Mouse (Mus musculus) lung, postnatal 10 days (tissue): ENCODE measurements around the gene Syne2.

ENCODE experiments used
- DNase-seq: peaks from one replicate; pipeline ENCODE4 v3.0.0; 2021

Syne2 gene

GRCm38 (mm10) chr12:76054653-76055052 is 236.7 kb downstream of the Syne2 start:
- DNase-seq = no peak

GRCm38 (mm10) chr12:76063001-76063400 is 245.1 kb downstream of the Syne2 start:
- DNase-seq = no peak

DNA sequence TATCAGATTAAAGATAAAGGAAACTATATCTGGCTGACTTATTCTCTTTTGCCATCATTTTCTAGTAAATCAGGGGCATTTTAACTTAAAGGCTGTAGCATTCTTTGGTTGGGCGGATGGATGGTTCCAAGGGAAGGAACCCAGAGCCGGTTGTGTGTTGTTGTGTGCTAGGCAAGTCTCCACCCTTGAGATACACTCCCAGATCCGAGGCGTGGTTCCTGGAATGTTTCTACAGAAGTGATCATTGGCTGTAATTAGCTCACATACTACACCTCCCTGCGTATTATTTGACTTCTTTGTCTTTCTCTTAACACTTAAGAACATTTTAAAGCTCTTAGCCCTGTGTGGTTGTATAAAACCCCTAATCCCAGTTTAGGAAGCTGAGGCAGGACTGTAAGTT is 252.5 kb downstream of the Syne2 start:
- no peak for DNase-seq

DNA sequence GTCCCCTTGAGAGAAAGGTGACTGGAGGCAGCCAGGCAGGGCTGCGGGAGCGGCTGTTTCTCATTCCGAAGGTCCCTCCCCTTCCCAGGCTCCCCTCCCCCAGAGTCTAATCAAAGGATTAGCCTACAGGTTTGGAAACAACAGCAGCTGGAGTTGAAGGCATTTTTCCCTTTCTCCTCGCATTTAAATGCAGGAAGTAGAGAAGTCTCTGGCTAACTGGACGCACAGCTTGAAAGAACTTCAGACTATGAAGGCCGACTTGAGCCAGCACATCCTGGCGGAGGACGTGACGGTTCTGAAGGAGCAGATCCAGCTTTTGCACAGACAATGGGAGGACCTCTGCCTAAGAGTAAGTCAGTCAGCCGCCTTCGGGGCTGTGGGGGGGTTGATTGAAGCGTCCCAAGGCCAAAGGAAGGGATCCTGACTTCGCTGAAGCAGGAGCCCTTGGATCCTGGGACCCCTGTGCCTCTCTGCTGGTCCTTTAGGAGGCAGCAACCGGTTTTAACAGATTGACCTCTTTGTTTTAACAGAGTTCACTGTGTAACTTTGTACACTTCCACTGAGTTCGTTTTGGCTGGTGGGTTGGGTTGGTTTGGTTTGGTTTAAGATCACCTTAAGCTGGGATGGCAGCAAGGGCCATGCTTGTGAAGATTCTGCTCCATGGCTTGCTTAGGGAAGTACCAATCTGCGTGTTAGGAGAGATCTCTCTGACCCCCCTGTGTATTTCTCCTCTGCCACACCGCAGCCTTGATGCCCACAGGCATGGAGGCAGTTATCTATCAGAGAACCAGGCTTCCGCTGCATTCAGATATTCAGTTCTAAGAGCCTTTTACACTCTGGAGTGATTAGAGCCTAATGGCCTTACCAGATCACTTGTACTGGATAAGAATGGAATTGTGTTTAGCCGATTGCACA is 254.3 kb downstream of the Syne2 start:
- DNase-seq = peak; percentile 50

DNA sequence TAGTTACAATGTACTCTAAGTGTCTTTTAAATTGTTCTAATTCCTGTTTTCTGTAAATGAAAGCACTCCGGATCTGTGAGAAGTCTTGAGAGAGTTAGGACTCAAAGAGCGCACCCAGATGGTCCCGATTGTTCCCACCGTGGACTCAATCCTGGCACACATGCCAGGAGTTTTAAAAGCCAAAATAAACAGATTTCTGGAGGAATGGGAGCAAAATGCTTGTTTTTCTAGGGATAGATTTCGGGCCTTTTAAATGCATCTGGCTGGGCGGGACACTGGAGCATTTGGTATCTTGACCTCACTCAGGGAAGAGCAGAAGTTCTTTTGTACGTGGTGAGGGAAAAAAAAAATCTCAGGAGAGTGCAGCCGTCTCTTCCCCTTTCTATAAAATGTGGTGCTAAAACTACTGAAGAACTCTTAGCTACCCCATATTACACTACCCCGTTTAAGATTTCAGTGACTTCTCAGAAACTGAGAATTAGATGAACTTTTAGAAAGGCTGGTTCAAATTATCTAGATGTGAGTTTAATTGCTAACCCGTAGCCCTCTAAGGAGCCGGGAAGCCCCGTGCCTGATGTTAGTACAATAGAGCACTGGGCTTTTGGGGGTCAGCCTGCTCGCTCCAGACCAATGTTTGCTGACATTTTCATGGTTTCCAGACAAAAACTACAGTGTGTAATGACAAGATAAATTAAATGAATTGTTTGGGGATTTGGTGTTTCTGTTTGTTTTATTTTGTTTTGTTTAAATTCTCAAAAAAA is 255.3 kb downstream of the Syne2 start:
- DNase-seq = peak; percentile 35

- DNase-seq = no peak
Observed at GRCm38 (mm10) chr12:76073981-76074380, 256.0 kb downstream of the Syne2 start.

DNA sequence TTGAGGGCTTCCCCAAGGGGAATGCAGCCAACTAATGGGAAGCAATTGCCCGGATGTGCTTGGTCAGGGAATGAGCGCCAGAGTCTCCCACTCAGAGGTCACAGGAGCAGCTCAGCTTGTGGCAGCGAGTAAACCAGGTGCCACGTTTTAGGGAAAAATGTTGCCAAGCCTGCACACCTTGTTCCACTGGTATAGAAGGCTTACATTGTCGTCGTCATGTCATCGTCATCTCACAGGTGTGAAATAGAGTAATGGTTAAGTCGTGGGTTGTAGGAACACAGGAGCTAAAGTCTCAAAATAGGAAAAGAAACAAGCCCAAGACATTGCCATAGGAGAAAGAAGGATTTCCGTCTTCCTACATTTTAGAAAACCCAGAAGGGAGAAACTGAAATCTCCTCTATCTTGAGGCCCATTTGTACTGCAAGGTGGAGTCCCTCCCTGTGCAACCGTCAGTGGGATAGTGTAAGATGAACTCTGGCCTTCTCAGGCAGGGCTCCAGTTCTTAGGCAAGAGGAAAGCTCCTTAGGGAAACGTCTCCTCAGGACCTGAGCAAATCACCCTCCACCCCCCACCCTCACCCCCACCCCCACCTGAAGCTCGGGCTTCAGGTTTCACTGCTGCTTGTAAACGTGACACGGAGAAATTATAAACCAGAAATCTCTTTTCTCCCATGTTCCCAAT is 263.1 kb downstream of the Syne2 start:
- DNase-seq = peak; percentile 33

GRCm38 (mm10) chr12:76081557-76082211 is 263.8 kb downstream of the Syne2 start:
- DNase-seq = peak; percentile 14

DNA sequence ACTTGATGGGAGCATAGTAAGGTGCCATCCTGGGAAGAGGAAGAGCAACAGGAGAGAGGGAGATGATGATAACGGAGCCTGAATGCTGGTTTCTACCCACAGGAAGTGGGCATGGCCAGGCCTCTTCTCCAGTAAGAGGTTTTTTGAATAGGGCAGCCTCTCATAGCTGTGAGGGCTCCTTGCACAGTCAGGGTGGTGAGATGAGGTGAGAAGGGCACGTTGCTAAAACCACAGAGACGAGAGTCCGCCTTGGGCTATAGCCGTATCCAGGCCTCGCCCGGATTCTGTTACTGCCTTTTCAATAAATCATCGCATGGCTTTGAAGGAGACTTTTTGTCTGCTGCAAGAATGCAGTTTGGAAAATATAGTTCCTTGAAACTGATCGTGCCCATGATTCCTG is 267.1 kb downstream of the Syne2 start:
- no peak for DNase-seq

GRCm38 (mm10) chr12:76085956-76086905 is 268.3 kb downstream of the Syne2 start:
- DNase-seq = no peak

- DNase-seq = no peak
Observed at GRCm38 (mm10) chr12:76087025-76087424, 269.1 kb downstream of the Syne2 start.

DNA sequence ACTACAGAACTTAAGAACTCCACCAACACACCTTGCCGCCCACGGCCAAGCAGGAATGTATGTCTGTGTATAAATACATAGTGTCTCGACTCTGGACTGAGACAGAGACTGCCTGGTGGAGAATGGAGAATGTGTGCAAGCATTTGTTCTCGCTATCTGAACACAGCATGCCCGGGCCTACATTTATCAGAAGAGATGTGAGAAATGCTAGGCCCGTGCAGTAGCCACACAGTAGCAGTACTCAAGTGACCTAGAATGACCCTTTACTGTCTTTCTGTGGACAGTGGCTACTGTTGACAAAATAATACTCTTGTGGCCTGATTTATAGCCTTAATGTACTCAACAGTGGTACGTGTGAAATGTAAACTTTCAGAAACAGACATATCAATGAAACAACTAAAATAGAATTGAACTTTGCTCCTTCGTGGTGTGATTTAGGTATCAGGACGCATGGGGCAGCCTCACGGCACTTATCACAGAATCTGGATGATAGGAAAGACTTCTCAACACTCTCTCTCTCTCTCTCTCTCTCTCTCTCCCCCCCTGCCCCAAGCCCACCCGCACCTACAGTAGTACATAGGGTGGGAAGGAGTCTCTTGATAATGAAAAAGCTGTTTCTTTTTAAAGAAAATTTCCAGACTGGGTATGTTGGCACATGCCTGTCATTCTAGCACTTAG is 275.0 kb downstream of the Syne2 start:
- no peak for DNase-seq

DNA sequence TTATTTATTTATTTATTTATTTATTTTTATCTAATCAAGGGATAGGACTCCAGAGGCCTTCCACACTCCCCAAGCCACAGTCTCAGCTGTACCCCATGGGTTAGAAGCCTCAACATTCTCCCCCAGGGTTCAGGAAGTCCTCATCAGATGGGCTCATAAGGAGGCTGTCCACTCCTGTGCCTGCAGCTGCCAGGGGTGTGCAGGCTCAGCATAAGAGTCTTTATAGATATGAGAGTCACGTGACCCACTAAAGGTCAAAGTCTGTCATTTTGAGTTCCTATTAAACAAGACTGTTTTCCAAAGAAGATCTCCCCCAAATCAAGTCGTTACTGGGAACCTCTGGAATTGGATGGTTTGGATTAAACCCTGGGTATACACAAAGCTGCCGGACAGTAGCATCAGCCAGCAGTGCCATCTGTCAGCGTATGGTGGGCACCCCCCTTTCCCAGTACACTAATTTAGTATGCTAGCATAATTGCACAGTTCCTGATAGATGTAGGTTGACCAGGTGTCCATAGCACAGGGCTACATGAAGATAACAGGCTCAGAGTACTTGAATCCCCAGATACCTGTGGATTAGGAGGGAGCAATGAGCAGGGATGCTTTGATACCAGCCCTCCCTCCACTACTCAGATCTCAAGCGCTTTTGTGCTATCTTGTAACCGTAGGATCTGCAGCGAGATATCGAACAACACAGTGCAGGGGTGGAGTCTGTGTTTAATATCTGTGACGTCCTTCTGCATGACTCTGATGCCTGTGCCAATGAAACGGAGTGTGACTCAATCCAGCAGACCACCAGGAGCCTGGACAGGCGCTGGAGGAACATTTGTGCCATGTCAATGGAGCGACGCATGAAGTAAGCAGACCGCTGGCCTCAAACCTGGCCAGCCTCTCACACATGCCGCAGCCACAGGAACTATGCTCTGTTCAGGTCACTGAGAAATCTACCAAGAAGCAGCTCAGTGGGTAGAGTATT is 276.0 kb downstream of the Syne2 start:
- no peak for DNase-seq

GRCm38 (mm10) chr12:76095117-76096035 is 277.4 kb downstream of the Syne2 start:
- peak; percentile 69 for DNase-seq

DNA sequence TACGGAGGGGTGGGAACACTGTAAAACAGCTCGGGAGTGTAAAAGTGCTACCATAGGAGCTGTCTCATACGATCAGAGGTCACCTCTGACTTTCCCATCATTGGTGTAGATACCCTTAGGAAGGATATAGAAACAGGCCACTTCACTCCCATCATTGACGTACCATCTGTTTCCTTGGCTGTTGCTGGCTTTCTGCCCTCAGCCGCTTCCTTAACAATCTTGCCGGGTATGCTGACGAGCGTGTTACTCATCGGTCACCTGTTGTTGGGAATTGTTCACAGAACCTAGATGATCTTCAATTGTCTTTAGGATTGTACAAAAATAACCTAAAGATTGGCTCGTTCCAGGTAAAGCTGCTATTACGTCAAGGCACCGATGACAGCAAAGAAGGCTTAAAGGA is 284.7 kb downstream of the Syne2 start:
- DNase-seq = no peak

DNA sequence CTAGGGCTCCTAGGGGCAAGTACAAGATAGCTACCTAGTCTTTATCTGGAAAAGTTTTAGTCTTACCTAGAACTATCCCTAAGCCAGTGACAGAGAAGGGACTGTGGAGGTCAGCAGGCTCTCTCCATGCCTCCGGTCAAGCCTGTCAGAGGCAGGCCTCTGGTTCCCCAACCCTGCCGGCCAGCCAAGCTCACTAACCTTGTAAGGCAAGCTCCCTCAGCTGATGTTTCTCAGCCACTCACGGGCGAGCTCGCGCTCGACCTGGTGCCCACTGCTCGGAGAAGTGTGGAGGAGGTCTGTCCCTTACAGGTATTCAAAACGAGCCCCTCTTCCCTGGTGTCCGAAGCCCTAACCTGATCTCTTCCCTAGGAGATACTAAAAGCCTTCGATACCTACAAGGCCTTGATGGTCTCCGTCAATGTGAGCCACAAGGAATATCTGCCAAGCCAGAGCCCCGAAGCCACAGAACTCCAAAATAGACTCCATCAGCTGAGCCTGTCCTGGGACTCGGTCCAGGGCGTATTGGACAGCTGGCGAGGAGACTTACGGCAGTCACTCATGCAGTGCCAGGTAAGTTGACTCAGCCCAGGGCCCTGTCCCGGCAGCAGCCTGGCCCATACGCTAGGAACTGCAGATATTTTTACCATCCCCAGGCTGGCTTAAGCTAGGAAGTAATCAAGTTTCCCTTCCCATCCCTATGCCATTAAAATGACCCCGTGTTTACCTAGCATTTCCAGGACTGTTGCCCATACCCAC is 286.8 kb downstream of the Syne2 start:
- DNase-seq = no peak

DNA sequence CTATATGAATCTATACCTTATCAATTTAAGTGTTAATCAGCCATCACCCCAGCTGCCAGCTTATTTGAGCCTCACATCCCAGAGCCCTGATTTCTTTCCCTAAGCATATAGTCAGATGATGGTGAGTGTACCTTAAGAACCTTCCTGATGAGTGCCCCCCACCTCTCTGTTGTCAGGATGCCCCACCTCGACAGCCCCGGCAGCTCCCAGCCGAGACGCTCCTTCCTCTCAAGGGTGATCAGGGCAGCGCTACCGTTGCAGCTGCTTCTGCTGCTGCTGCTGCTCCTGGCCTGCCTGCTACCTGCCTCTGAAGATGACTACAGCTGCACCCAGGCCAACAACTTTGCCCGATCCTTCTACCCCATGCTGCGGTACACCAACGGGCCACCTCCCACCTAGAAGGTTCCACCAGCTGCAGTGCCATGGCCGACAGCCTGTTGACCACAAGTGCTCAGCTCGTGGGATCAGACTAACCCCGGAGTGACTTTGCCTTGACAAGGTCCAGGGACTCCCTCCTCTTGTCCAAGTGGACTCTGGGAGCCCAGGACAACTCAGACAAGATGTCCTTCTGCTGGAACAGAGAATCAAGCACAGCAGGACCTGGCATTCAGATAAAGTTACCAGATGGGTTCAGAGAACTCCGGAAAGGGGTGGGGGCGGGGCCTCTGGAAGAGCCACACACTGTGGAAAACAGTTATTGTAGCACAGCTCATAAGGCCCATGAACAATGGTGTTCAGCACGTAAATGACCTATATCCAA is 291.9 kb downstream of the Syne2 start:
- no peak for DNase-seq
